Comparison of ENCODE assay signal across 16 mouse cellular contexts in the genomic region with DNA sequence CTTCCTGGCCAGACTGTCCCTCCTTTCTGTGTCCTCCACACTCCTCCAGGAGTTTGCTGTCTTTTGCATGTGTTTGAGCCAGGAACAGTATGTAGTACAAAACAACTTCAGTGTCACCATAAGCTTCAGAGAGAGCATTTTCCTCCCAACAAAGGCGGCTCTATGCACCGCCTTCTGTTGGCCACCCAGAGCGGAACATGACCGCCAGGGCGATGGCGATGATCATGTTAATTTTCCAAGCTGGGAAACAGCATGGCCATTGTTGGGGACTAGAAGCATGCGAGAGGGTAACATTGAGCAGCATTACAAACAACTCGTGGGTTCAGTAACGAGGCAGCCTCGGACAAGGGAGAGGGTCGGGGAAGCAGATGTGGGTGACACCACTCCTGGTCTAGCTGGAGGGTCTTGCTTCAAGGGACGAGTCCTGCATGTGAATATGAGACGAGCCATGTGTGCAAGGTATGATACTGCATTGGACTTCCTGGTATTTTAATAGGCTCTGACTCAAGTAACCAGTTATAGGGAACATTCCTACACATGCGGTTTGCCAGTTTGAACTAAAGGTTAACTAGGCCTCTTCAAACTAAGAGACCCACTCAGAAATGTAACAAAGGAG. TPM values are rescaled to one million over a fixed set of nuclear protein-coding genes. Genes with fewer than 3 reads are reported as not detected.
DNase-seq lines count a peak whose midpoint lies in the region; ATAC-seq and TF ChIP-seq lines count a peak whose summit lies in the region.
"Had no signal": no experiment of that assay in that cellular context is flagged by ENCODE, and none has a peak within 500 bp of the region (broad histone marks: within the 10 kb centered on the region; RNA-seq: fewer than 3 reads in every experiment).

No protein-coding gene starts in this region.

- no peaks in the 10 kb centered on the region for H3K27me3 ChIP-seq in embryonic facial prominence, embryonic 12.5 days
- H3K27me3 ChIP-seq in embryonic facial prominence, embryonic 10.5 days (replicated peaks; ENCODE audit: low read depth, poor library complexity, severe bottlenecking), result 0 out of 2 replicates have a peak, but pooled peaks cover 4% of the 10 kb centered on the region
- no peaks in the 10 kb centered on the region for H3K27me3 ChIP-seq in neural tube, embryonic 12.5 days (replicated peaks)
- H3K27me3 ChIP-seq in limb, embryonic 13.5 days, result no peaks in the 10 kb centered on the region
- H3K27me3 ChIP-seq in lung, postnatal 0 days (replicated peaks; ENCODE audit: insufficient read depth, low read length), result no peaks in the 10 kb centered on the region

- no peaks in the 10 kb centered on the region for H3K4me1 ChIP-seq in embryonic facial prominence, embryonic 12.5 days
- H3K4me1 ChIP-seq in embryonic facial prominence, embryonic 10.5 days, result peaks cover 12% of the 10 kb centered on the region
- peaks cover 9% of the 10 kb centered on the region for H3K4me1 ChIP-seq in neural tube, embryonic 12.5 days
- peaks cover 19% of the 10 kb centered on the region; the same call in 1 of the 2 replicates for H3K4me1 ChIP-seq in limb, embryonic 13.5 days
- no peaks in the 10 kb centered on the region for H3K4me1 ChIP-seq in lung, postnatal 0 days (ENCODE audit: insufficient read depth, low read depth, low read length)

- no peak overlapping the region for H3K9ac ChIP-seq in embryonic facial prominence, embryonic 12.5 days
- H3K9ac ChIP-seq in neural tube, embryonic 12.5 days, result no peak overlapping the region
- no peak overlapping the region for H3K9ac ChIP-seq in limb, embryonic 13.5 days
- no peak overlapping the region for H3K9ac ChIP-seq in lung, postnatal 0 days (replicated peaks; ENCODE audit: low read depth)

- H3K27ac ChIP-seq in embryonic facial prominence, embryonic 12.5 days, result no peak overlapping the region
- H3K27ac ChIP-seq in embryonic facial prominence, embryonic 10.5 days (replicated peaks), result no peak overlapping the region
- H3K27ac ChIP-seq in neural tube, embryonic 12.5 days, result no peak overlapping the region
- peak overlapping the region; percentile 63; the same call in 1 of the 2 replicates for H3K27ac ChIP-seq in limb, embryonic 13.5 days
- H3K27ac ChIP-seq in lung, postnatal 0 days (ENCODE audit: low read length), result no peak overlapping the region
- H3K27ac ChIP-seq: left cerebral cortex, adult 2 months had no signal

- H3K4me2 ChIP-seq in embryonic facial prominence, embryonic 12.5 days (replicated peaks), result no peak overlapping the region
- H3K4me2 ChIP-seq in neural tube, embryonic 12.5 days (replicated peaks), result no peak overlapping the region
- H3K4me2 ChIP-seq in limb, embryonic 13.5 days (replicated peaks), result no peak overlapping the region
- no peak overlapping the region for H3K4me2 ChIP-seq in lung, postnatal 0 days (replicated peaks; ENCODE audit: low read depth, low read length)

- no peak for TF ChIP-seq CTCF in lung, postnatal 0 days (IDR thresholded peaks at IDR 0.05)

- no peak for TF ChIP-seq EP300 in lung, postnatal 0 days (IDR thresholded peaks at IDR 0.05)

- ATAC-seq in embryonic facial prominence, embryonic 12.5 days (ENCODE audit: insufficient number of reproducible peaks, insufficient read depth, low FRiP score, low TSS enrichment), result 0 out of 2 replicates have a peak, but pooled peaks have one; percentile 52
- ATAC-seq in neural tube, embryonic 12.5 days (ENCODE audit: low FRiP score, low read depth), result peak; percentile 36; the same call in 1 of the 2 replicates
- peak; percentile 57; the same call in 1 of the 2 replicates for ATAC-seq in limb, embryonic 13.5 days (ENCODE audit: low FRiP score, low read depth)
- no peak for ATAC-seq in lung, postnatal 0 days

- H3K36me3 ChIP-seq in embryonic facial prominence, embryonic 12.5 days, result no peaks in the 10 kb centered on the region
- H3K36me3 ChIP-seq in embryonic facial prominence, embryonic 10.5 days (replicated peaks), result no peaks in the 10 kb centered on the region
- no peaks in the 10 kb centered on the region for H3K36me3 ChIP-seq in neural tube, embryonic 12.5 days
- H3K36me3 ChIP-seq in limb, embryonic 13.5 days, result no peaks in the 10 kb centered on the region
- no peaks in the 10 kb centered on the region for H3K36me3 ChIP-seq in lung, postnatal 0 days (ENCODE audit: insufficient read depth, low read length)

- WGBS in embryonic facial prominence, embryonic 12.5 days, result 57% methylated on average over 14 of the region's 14 CpGs
- 65% methylated on average over 14 of the region's 14 CpGs for WGBS in embryonic facial prominence, embryonic 10.5 days
- 64% methylated on average over 14 of the region's 14 CpGs for WGBS in neural tube, embryonic 12.5 days
- WGBS in limb, embryonic 13.5 days, result 62% methylated on average over 14 of the region's 14 CpGs
- 81% methylated on average over 14 of the region's 14 CpGs for WGBS in lung, postnatal 0 days

- H3K9me3 ChIP-seq in embryonic facial prominence, embryonic 12.5 days, result no peaks in the 10 kb centered on the region
- H3K9me3 ChIP-seq in embryonic facial prominence, embryonic 10.5 days, result no peaks in the 10 kb centered on the region
- H3K9me3 ChIP-seq in neural tube, embryonic 12.5 days, result no peaks in the 10 kb centered on the region
- no peaks in the 10 kb centered on the region for H3K9me3 ChIP-seq in limb, embryonic 13.5 days
- H3K9me3 ChIP-seq in lung, postnatal 0 days (ENCODE audit: low read length), result no peaks in the 10 kb centered on the region

- no peak for DNase-seq in embryonic facial prominence, embryonic 10.5 days (ENCODE audit: low spot score)
- DNase-seq in neural tube, embryonic 10.5 days (ENCODE audit: extremely low spot score, low spot score), result no peak
- DNase-seq in ovary, postnatal 10 days (ENCODE audit: low spot score), result no peak
- no peak for DNase-seq in ovary, postnatal 14 days (ENCODE audit: low spot score)
- no peak for DNase-seq in lung, postnatal 0 days (ENCODE audit: low spot score)
- DNase-seq: gastrocnemius, postnatal 36 days; kidney, postnatal 10 days; lung, adult 18-20 months; right cerebral cortex, postnatal 14 days had no signal

- H3K4me3 ChIP-seq in embryonic facial prominence, embryonic 12.5 days, result no peak overlapping the region
- H3K4me3 ChIP-seq in embryonic facial prominence, embryonic 10.5 days, result no peak overlapping the region
- no peak overlapping the region for H3K4me3 ChIP-seq in neural tube, embryonic 12.5 days
- no peak overlapping the region for H3K4me3 ChIP-seq in limb, embryonic 13.5 days
- H3K4me3 ChIP-seq in lung, postnatal 0 days (ENCODE audit: low read depth, low read length), result no peak overlapping the region
- H3K4me3 ChIP-seq: erythroblast, embryonic 14.5 days; left cerebral cortex, adult 2 months; myocyte had no signal

RNA-seq across cellular contexts. Expression of a gene that starts 22.8 kb away (rescaled TPM):
- 0.29 and 0.34 TPM in 2 replicates for polyA plus RNA-seq in embryonic facial prominence, embryonic 12.5 days (2016; fragmentation: Nextera tagmentation; extraction: Ambion mirVana)
- 0.14 TPM in 1 of 2 replicates, not detected in the other for polyA plus RNA-seq in embryonic facial prominence, embryonic 10.5 days (2016; fragmentation: Nextera tagmentation; extraction: Ambion mirVana)
- 0.49 TPM in 1 of 2 replicates, not detected in the other for polyA plus RNA-seq in neural tube, embryonic 12.5 days (2016; fragmentation: Nextera tagmentation; extraction: Ambion mirVana)
- 0.94 and 1.5 TPM in 2 replicates for polyA plus RNA-seq in limb, embryonic 13.5 days (2015; fragmentation: Nextera tagmentation; extraction: Ambion mirVana)
- polyA plus RNA-seq in lung, postnatal 0 days (2015; fragmentation: Nextera tagmentation; extraction: Ambion mirVana), result 0.49 and 3.1 TPM in 2 replicates
- polyA plus RNA-seq: erythroblast, embryonic 14.5 days had no signal

RNA-seq across cellular contexts. Expression of a gene that starts 39.8 kb away (rescaled TPM):
- polyA plus RNA-seq in embryonic facial prominence, embryonic 12.5 days (2016; fragmentation: Nextera tagmentation; extraction: Ambion mirVana), result 2.9 and 4.2 TPM in 2 replicates
- 1.4 and 1.6 TPM in 2 replicates for polyA plus RNA-seq in embryonic facial prominence, embryonic 10.5 days (2016; fragmentation: Nextera tagmentation; extraction: Ambion mirVana)
- polyA plus RNA-seq in neural tube, embryonic 12.5 days (2016; fragmentation: Nextera tagmentation; extraction: Ambion mirVana), result 9.0 and 9.7 TPM in 2 replicates
- 5.2 and 5.5 TPM in 2 replicates for polyA plus RNA-seq in limb, embryonic 13.5 days (2015; fragmentation: Nextera tagmentation; extraction: Ambion mirVana)
- polyA plus RNA-seq in lung, postnatal 0 days (2015; fragmentation: Nextera tagmentation; extraction: Ambion mirVana), result 37.0 and 46.5 TPM in 2 replicates
- polyA plus RNA-seq: erythroblast, embryonic 14.5 days had no signal

RNA-seq across cellular contexts. Expression of a gene that starts 43.6 kb away (rescaled TPM):
- not detected in 2 replicates for polyA plus RNA-seq in embryonic facial prominence, embryonic 12.5 days (2016; fragmentation: Nextera tagmentation; extraction: Ambion mirVana)
- polyA plus RNA-seq in embryonic facial prominence, embryonic 10.5 days (2016; fragmentation: Nextera tagmentation; extraction: Ambion mirVana), result not detected in 2 replicates
- polyA plus RNA-seq in neural tube, embryonic 12.5 days (2016; fragmentation: Nextera tagmentation; extraction: Ambion mirVana), result not detected in 2 replicates
- polyA plus RNA-seq in limb, embryonic 13.5 days (2015; fragmentation: Nextera tagmentation; extraction: Ambion mirVana), result 0.49 and 0.76 TPM in 2 replicates
- polyA plus RNA-seq in lung, postnatal 0 days (2015; fragmentation: Nextera tagmentation; extraction: Ambion mirVana), result not detected in 2 replicates
- polyA plus RNA-seq: erythroblast, embryonic 14.5 days; stomach, embryonic 16.5 days had no signal
